Mouse (Mus musculus) myocyte (in vitro differentiated cells): Measurements from ENCODE around the gene Defa20.
"Not testable (repeated sequence)": the region's sequence is repeated elsewhere in the genome, so short reads cannot be mapped to it uniquely, and the experiment has no call there.

Source experiments
- CEBPB ChIP-seq: IDR thresholded peaks from 2 replicates; pipeline ENCODE4 v1.6.1; 2011; ENCODE audit warnings: mild to moderate bottlenecking, moderate library complexity; ENCODE audit not compliant: poor library complexity, insufficient read depth, severe bottlenecking
- MAX ChIP-seq: IDR thresholded peaks from one replicate; pipeline ENCODE4 v1.6.1; 2011; ENCODE audit warnings: low read depth, mild to moderate bottlenecking, control low read depth
- MYOD1 ChIP-seq, 3 experiments: IDR thresholded peaks; one replicate each; pipeline ENCODE4 v1.6.1; 2011; ENCODE audit warnings: control low read depth in 2 of 3, low read depth in 2 of 3, mild to moderate bottlenecking in 2 of 3, moderate library complexity in 1 of 3; ENCODE audit not compliant: insufficient read length in 2 of 3, control insufficient read depth in 1 of 3
- POLR2A ChIP-seq: IDR thresholded peaks from one replicate; pipeline ENCODE4 v1.6.1; 2011; ENCODE audit warnings: low read depth, mild to moderate bottlenecking, control low read depth, moderate library complexity; ENCODE audit not compliant: insufficient read length

DNA sequence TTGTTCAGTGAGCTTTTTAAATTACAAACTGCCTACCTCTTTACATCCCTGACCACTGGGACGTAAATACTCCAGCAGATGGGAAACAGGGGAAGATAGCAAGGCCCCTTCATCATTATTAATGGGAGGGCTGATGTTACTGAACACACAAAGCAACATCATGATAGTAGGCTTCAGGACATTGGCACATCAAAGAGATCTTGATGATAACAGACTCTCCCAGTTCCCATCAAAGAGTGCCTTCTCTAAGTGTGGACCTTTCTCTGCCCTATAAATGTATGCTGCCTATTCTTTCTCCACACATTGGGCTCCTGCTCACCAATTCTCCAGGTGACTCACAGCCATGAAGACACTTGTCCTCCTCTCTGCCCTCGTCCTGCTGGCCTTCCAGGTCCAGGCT, 19.7 kb downstream of the Defa20 start, which contains the start of gene Defa32:
- TF ChIP-seq POLR2A; CEBPB; MYOD1 (IDR thresholded peaks at IDR 0.05; ENCODE audit: control insufficient read depth in 1 of 3, insufficient read length in 2 of 3, low read depth in 2 of 3); MAX: not testable (repeated sequence)
